Mouse (Mus musculus): ENCODE data around the gene Prpf6.

- TF ChIP-seq CTCF (conservative IDR thresholded peaks at IDR 0.05; ENCODE audit: low read length) (no peak), NANOG (IDR thresholded peaks at IDR 0.05; ENCODE audit: borderline replicate concordance, low read length) (no peak)
These were observed 94.0 kb downstream of the Prpf6 start for GRCm38 (mm10) chr2:181685686-181686085.
